Mouse (Mus musculus) limb, embryonic 10.5 days (tissue): ENCODE measurements around the gene Nfib. TPM values are rescaled to one million over a fixed set of nuclear protein-coding genes. Genes with fewer than 3 reads are reported as not detected.

ENCODE experiments used
- DNase-seq: peaks from one replicate; pipeline ENCODE4 v3.0.0-alpha.2; 2017; ENCODE audit warnings: low spot score
- H3K27ac ChIP-seq: fragments of 300-500 bp; sonication (generic); 2 replicates; pipeline ENCODE4 v1.5.1; 2016; ENCODE audit warnings: mild to moderate bottlenecking
- H3K27me3 ChIP-seq: fragments of 300-500 bp; sonication (generic); 2 replicates; pipeline ENCODE4 v1.6.1; 2016; ENCODE audit warnings: low read depth, mild to moderate bottlenecking; ENCODE audit not compliant: poor library complexity, severe bottlenecking
- H3K36me3 ChIP-seq: fragments of 300-500 bp; sonication (generic); 2 replicates; pipeline ENCODE4 v1.6.1; 2016; ENCODE audit warnings: mild to moderate bottlenecking, moderate library complexity
- H3K4me1 ChIP-seq: fragments of 300-500 bp; sonication (generic); 2 replicates; pipeline ENCODE4 v1.6.1; 2016
- H3K4me3 ChIP-seq: fragments of 300-500 bp; sonication (generic); 2 replicates; pipeline ENCODE4 v1.5.1; 2016; ENCODE audit warnings: mild to moderate bottlenecking, moderate library complexity
- H3K9me3 ChIP-seq: fragments of 300-500 bp; sonication (generic); replicated peaks from 2 replicates; pipeline ENCODE4 v1.6.1; 2016; ENCODE audit warnings: mild to moderate bottlenecking
- WGBS: fragments of 180-500 bp; shearing (Covaris S2); methylation state at CpG from one replicate; pipeline ENCODE4 v1.1.7; 2016; 5-methylcytosine and 5-hydroxymethylcytosine counted together
- polyA plus RNA-seq: library from polyadenylated mRNA; unstranded; fragments of >200 nt; fragmentation: Nextera tagmentation; extraction: Ambion mirVana; gene quantifications from 2 replicates; pipeline ENCODE4 v1.2.1, GENCODE M21; 2016

Gene Nfib
- polyA plus RNA-seq, 1 experiment from 2014 or later: 23.4 TPM

- Histone ChIP-seq H3K4me3 (no peak overlapping the region), H3K9me3 (no peaks in the 10 kb centered on the region), H3K4me1 (peaks cover 39% of the 10 kb centered on the region), H3K36me3 (no peaks in the 10 kb centered on the region), H3K27ac (no peak overlapping the region; the same call in 1 of the 2 replicates), H3K27me3 (no peaks in the 10 kb centered on the region)
- DNase-seq: no peak
- WGBS: 53% methylated on average over 5 of the region's 5 CpGs
Observed at GRCm38 (mm10) chr4:82411965-82412364, 293.6 kb downstream of the Nfib start.

- 77% methylated on average over 22 of the region's 22 CpGs for WGBS
- no peaks in the 10 kb centered on the region for H3K9me3 ChIP-seq
- no peak overlapping the region for H3K4me3 ChIP-seq
- DNase-seq: no peak
- no peaks in the 10 kb centered on the region for H3K27me3 ChIP-seq
- H3K36me3 ChIP-seq: no peaks in the 10 kb centered on the region
- H3K27ac ChIP-seq: peak overlapping the region; percentile 25; the same call in 1 of the 2 replicates
- peaks cover 50% of the 10 kb centered on the region for H3K4me1 ChIP-seq
Observed at GRCm38 (mm10) chr4:82408463-82409404, 296.8 kb downstream of the Nfib start.

- no peak overlapping the region for H3K27ac ChIP-seq
- no peak overlapping the region for H3K4me3 ChIP-seq
- H3K4me1 ChIP-seq: peaks cover 51% of the 10 kb centered on the region
- H3K27me3 ChIP-seq: no peaks in the 10 kb centered on the region
- WGBS: 88% methylated on average over 6 of the region's 6 CpGs
- H3K36me3 ChIP-seq: no peaks in the 10 kb centered on the region
- no peak for DNase-seq
- H3K9me3 ChIP-seq: no peaks in the 10 kb centered on the region
Observed at GRCm38 (mm10) chr4:82406511-82406910, 299.0 kb downstream of the Nfib start.

- Histone ChIP-seq H3K4me1 (peaks cover 57% of the 10 kb centered on the region), H3K27ac (no peak overlapping the region), H3K9me3 (no peaks in the 10 kb centered on the region), H3K27me3 (no peaks in the 10 kb centered on the region), H3K4me3 (no peak overlapping the region), H3K36me3 (no peaks in the 10 kb centered on the region)
- WGBS: 96% methylated on average over 5 of the region's 5 CpGs
- no peak for DNase-seq
Observed at GRCm38 (mm10) chr4:82405791-82406190, 299.8 kb downstream of the Nfib start.

- Histone ChIP-seq H3K9me3 (no peaks in the 10 kb centered on the region), H3K27me3 (no peaks in the 10 kb centered on the region), H3K4me3 (no peak overlapping the region), H3K4me1 (peaks cover 67% of the 10 kb centered on the region), H3K36me3 (no peaks in the 10 kb centered on the region), H3K27ac (peak overlapping the region; percentile 68; the same call in 1 of the 2 replicates)
- WGBS: 84% methylated on average over 13 of the region's 13 CpGs
- DNase-seq: no peak
Observed at GRCm38 (mm10) chr4:82403975-82404651, 301.4 kb downstream of the Nfib start.

GRCm38 (mm10) chr4:82402666-82403065, 302.9 kb downstream of the Nfib start:
- H3K36me3 ChIP-seq: no peaks in the 10 kb centered on the region
- no peaks in the 10 kb centered on the region for H3K9me3 ChIP-seq
- no peak overlapping the region for H3K27ac ChIP-seq
- H3K27me3 ChIP-seq: no peaks in the 10 kb centered on the region
- no peak for DNase-seq
- WGBS: 92% methylated on average over 9 of the region's 9 CpGs
- H3K4me1 ChIP-seq: peaks cover 66% of the 10 kb centered on the region
- H3K4me3 ChIP-seq: no peak overlapping the region

GRCm38 (mm10) chr4:82401450-82402061, 304.0 kb downstream of the Nfib start:
- Histone ChIP-seq H3K27me3 (no peaks in the 10 kb centered on the region), H3K4me3 (no peak overlapping the region), H3K9me3 (no peaks in the 10 kb centered on the region), H3K27ac (no peak overlapping the region; the same call in 1 of the 2 replicates), H3K36me3 (no peaks in the 10 kb centered on the region), H3K4me1 (peaks cover 68% of the 10 kb centered on the region)
- 38% methylated on average over 3 of the region's 3 CpGs for WGBS
- no peak for DNase-seq

- H3K27ac ChIP-seq: peak overlapping the region; percentile 54; the same call in 1 of the 2 replicates
- WGBS: 22% methylated on average over 5 of the region's 5 CpGs
- H3K36me3 ChIP-seq: no peaks in the 10 kb centered on the region
- no peak overlapping the region for H3K4me3 ChIP-seq
- no peaks in the 10 kb centered on the region for H3K9me3 ChIP-seq
- no peaks in the 10 kb centered on the region for H3K27me3 ChIP-seq
- no peak for DNase-seq
- H3K4me1 ChIP-seq: peaks cover 65% of the 10 kb centered on the region
Observed at GRCm38 (mm10) chr4:82400536-82400935, 305.0 kb downstream of the Nfib start.

- DNase-seq: no peak
- WGBS: 45% methylated on average over 11 of the region's 11 CpGs
- Histone ChIP-seq H3K4me3 (no peak overlapping the region), H3K9me3 (no peaks in the 10 kb centered on the region), H3K4me1 (peaks cover 57% of the 10 kb centered on the region), H3K27me3 (no peaks in the 10 kb centered on the region), H3K27ac (peak overlapping the region; percentile 54), H3K36me3 (no peaks in the 10 kb centered on the region)
Observed at GRCm38 (mm10) chr4:82399406-82400380, 305.9 kb downstream of the Nfib start.

- Histone ChIP-seq H3K27ac (no peak overlapping the region), H3K36me3 (no peaks in the 10 kb centered on the region), H3K4me1 (peaks cover 47% of the 10 kb centered on the region), H3K4me3 (no peak overlapping the region), H3K9me3 (no peaks in the 10 kb centered on the region), H3K27me3 (no peaks in the 10 kb centered on the region)
- WGBS: 76% methylated on average over 2 of the region's 2 CpGs
- DNase-seq: no peak
Observed at GRCm38 (mm10) chr4:82398282-82398681, 307.3 kb downstream of the Nfib start.

- Histone ChIP-seq H3K4me1 (peaks cover 48% of the 10 kb centered on the region), H3K4me3 (no peak overlapping the region), H3K27me3 (no peaks in the 10 kb centered on the region), H3K9me3 (no peaks in the 10 kb centered on the region), H3K36me3 (no peaks in the 10 kb centered on the region), H3K27ac (no peak overlapping the region)
- WGBS: 85% methylated on average over 2 of the region's 2 CpGs
- no peak for DNase-seq
Observed at GRCm38 (mm10) chr4:82396805-82397204, 308.7 kb downstream of the Nfib start.

- Histone ChIP-seq H3K4me3 (no peak overlapping the region), H3K9me3 (no peaks in the 10 kb centered on the region), H3K4me1 (peaks cover 46% of the 10 kb centered on the region), H3K27ac (no peak overlapping the region), H3K36me3 (no peaks in the 10 kb centered on the region), H3K27me3 (no peaks in the 10 kb centered on the region)
- WGBS: 81% methylated on average over 4 of the region's 4 CpGs
- no peak for DNase-seq
Observed at GRCm38 (mm10) chr4:82396003-82396402, 309.5 kb downstream of the Nfib start.
